29 mouse cellular contexts compared by ENCODE assay signal in genomic region chr2:124071380-124071779, GRCm38 (mm10). TPM values are rescaled to one million over a fixed set of nuclear protein-coding genes. Genes with fewer than 3 reads are reported as not detected.
DNase-seq lines count a peak whose midpoint lies in the region; ATAC-seq lines count a peak whose summit lies in the region.
"Had no signal": no experiment of that assay in that cellular context is flagged by ENCODE, and none has a peak within 500 bp of the region (broad histone marks: within the 10 kb centered on the region; RNA-seq: fewer than 3 reads in every experiment).

No protein-coding gene starts in this region.

- DNase-seq in kidney, postnatal 25 days: no peak
- no peak for DNase-seq in neural tube, embryonic 10.5 days (ENCODE audit: extremely low spot score, low spot score)
- DNase-seq in forelimb bud, embryonic 11.5 days (ENCODE audit: low read depth, low spot score): peak; percentile 26
- no peak for DNase-seq in right cerebral cortex, postnatal 25 days
- DNase-seq in layer of hippocampus, adult 9-10 months (ENCODE audit: low spot score): no peak
- DNase-seq: adrenal gland, postnatal 14 days; cerebellum, adult 11 months; cerebellum, adult 9-10 months; heart, postnatal 14 days; kidney, adult 8-10 months; lung, embryonic 14.5 days; lung, postnatal 14 days; right cerebral cortex, adult 18-20 months; thymus, adult 2 months; thymus, postnatal 36 days had no signal

- peak; percentile 96 for ATAC-seq in kidney, embryonic 14.5 days (ENCODE audit: low FRiP score, low TSS enrichment)
- ATAC-seq in neural tube, embryonic 12.5 days (ENCODE audit: low FRiP score, low read depth): peak; percentile 44
- ATAC-seq: forebrain, embryonic 16.5 days; hindbrain, postnatal 0 days; intestine, embryonic 15.5 days; midbrain, embryonic 15.5 days; Patski had no signal

- no peak overlapping the region for H3K4me2 ChIP-seq in kidney, embryonic 14.5 days (replicated peaks; ENCODE audit: low read depth, low read length)
- H3K4me2 ChIP-seq in neural tube, embryonic 12.5 days (replicated peaks): no peak overlapping the region
- H3K4me2 ChIP-seq: embryonic facial prominence, embryonic 13.5 days; hindbrain, embryonic 12.5 days; intestine, embryonic 15.5 days; limb, embryonic 12.5 days; liver, embryonic 15.5 days; lung, embryonic 14.5 days; midbrain, embryonic 15.5 days had no signal

- 5% methylated on average over 2 of the region's 2 CpGs for WGBS in kidney, embryonic 14.5 days
- 5% methylated on average over 2 of the region's 2 CpGs for whole genome bisulfite sequencing in neural tube, embryonic 12.5 days

- no peak overlapping the region for H3K27ac ChIP-seq in kidney, embryonic 14.5 days (ENCODE audit: low read depth, low read length)
- no peak overlapping the region for H3K27ac ChIP-seq in neural tube, embryonic 12.5 days
- H3K27ac ChIP-seq: embryonic facial prominence, embryonic 13.5 days; forebrain, embryonic 10.5 days; hindbrain, embryonic 12.5 days; hindbrain, postnatal 0 days; intestine, embryonic 15.5 days; left cerebral cortex, adult 2 months; limb, embryonic 12.5 days; liver, embryonic 15.5 days; midbrain, embryonic 10.5 days; midbrain, embryonic 15.5 days had no signal

- H3K4me3 ChIP-seq in kidney, embryonic 14.5 days (ENCODE audit: low read length): no peak overlapping the region
- no peak overlapping the region for H3K4me3 ChIP-seq in neural tube, embryonic 12.5 days
- H3K4me3 ChIP-seq: embryonic facial prominence, embryonic 13.5 days; forebrain, embryonic 10.5 days; hindbrain, embryonic 12.5 days; intestine, embryonic 15.5 days; left cerebral cortex, adult 2 months; limb, embryonic 12.5 days; liver, embryonic 15.5 days; midbrain, embryonic 10.5 days; midbrain, embryonic 15.5 days had no signal

- H3K36me3 ChIP-seq in kidney, embryonic 14.5 days (ENCODE audit: control insufficient read depth, insufficient read depth, low read length): no peaks in the 10 kb centered on the region
- H3K36me3 ChIP-seq in neural tube, embryonic 12.5 days: no peaks in the 10 kb centered on the region
- H3K36me3 ChIP-seq: embryonic facial prominence, embryonic 13.5 days; forebrain, embryonic 10.5 days; hindbrain, embryonic 12.5 days; intestine, embryonic 15.5 days; limb, embryonic 12.5 days; liver, embryonic 15.5 days; midbrain, embryonic 10.5 days; midbrain, embryonic 15.5 days had no signal

- H3K9me3 ChIP-seq in kidney, embryonic 14.5 days (ENCODE audit: control insufficient read depth, low read length): no peaks in the 10 kb centered on the region
- no peaks in the 10 kb centered on the region for H3K9me3 ChIP-seq in neural tube, embryonic 12.5 days
- H3K9me3 ChIP-seq: embryonic facial prominence, embryonic 13.5 days; forebrain, embryonic 10.5 days; hindbrain, embryonic 12.5 days; intestine, embryonic 15.5 days; limb, embryonic 12.5 days; liver, embryonic 15.5 days; midbrain, embryonic 10.5 days; midbrain, embryonic 15.5 days had no signal

- H3K4me1 ChIP-seq in kidney, embryonic 14.5 days (ENCODE audit: control insufficient read depth, insufficient read depth, low read length): no peaks in the 10 kb centered on the region
- H3K4me1 ChIP-seq in neural tube, embryonic 12.5 days: peaks cover 6% of the 10 kb centered on the region; the same call in 1 of the 2 replicates
- H3K4me1 ChIP-seq: embryonic facial prominence, embryonic 13.5 days; hindbrain, embryonic 12.5 days; intestine, embryonic 15.5 days; limb, embryonic 12.5 days; liver, embryonic 15.5 days; midbrain, embryonic 10.5 days; midbrain, embryonic 15.5 days had no signal

- no peaks in the 10 kb centered on the region for H3K27me3 ChIP-seq in kidney, embryonic 14.5 days (ENCODE audit: control insufficient read depth, insufficient read depth, low read length)
- no peaks in the 10 kb centered on the region for H3K27me3 ChIP-seq in neural tube, embryonic 12.5 days (replicated peaks)
- H3K27me3 ChIP-seq: embryonic facial prominence, embryonic 13.5 days; hindbrain, embryonic 12.5 days; intestine, embryonic 15.5 days; limb, embryonic 12.5 days; liver, embryonic 15.5 days; midbrain, embryonic 15.5 days had no signal

- no peak overlapping the region for H3K9ac ChIP-seq in kidney, embryonic 14.5 days (ENCODE audit: low read depth, low read length)
- no peak overlapping the region for H3K9ac ChIP-seq in neural tube, embryonic 12.5 days
- H3K9ac ChIP-seq: embryonic facial prominence, embryonic 13.5 days; hindbrain, embryonic 12.5 days; intestine, embryonic 15.5 days; limb, embryonic 12.5 days; liver, embryonic 15.5 days; lung, embryonic 14.5 days; midbrain, embryonic 15.5 days had no signal

RNA-seq across cellular contexts. Expression of gene Sema6d, which starts 18.4 kb away (rescaled TPM):
- polyA plus RNA-seq in kidney, embryonic 14.5 days (2014; fragmentation: Nextera tagmentation; extraction: Ambion mirVana): 8.3 and 11.8 TPM in 2 replicates
- 37.7 and 41.7 TPM in 2 replicates for polyA plus RNA-seq in neural tube, embryonic 12.5 days (2016; fragmentation: Nextera tagmentation; extraction: Ambion mirVana)
